Mouse (Mus musculus) CH12.LX (cell line): ENCODE measurements around the gene Dnal1. TPM values are rescaled to one million over a fixed set of nuclear protein-coding genes. Genes with fewer than 3 reads are reported as not detected.

Experiments
- DNase-seq: peaks from one replicate; pipeline ENCODE4 v3.0.0-alpha.2; 2013; ENCODE audit errors: extremely low read depth
- H3K27ac ChIP-seq: 2 replicates; pipeline ENCODE4 v1.5.1; 2012; ENCODE audit warnings: low read depth, mild to moderate bottlenecking, control low read depth, moderate library complexity; ENCODE audit not compliant: insufficient read depth
- H3K27me3 ChIP-seq: replicated peaks from 2 replicates; pipeline ENCODE3; 2012; ENCODE audit warnings: inconsistent platforms
- H3K36me3 ChIP-seq, 2 experiments: replicated peaks in 1 of 2; 2 replicates each; pipeline versions ENCODE3 to v1.6.1; 2012; ENCODE audit warnings: inconsistent platforms in 1 of 2, low read length in 1 of 2, mild to moderate bottlenecking in 1 of 2, mixed read lengths in 1 of 2, moderate library complexity in 1 of 2; ENCODE audit not compliant: control insufficient read depth in 1 of 2, insufficient read depth in 1 of 2
- H3K4me1 ChIP-seq, 2 experiments: 2 replicates each; pipeline ENCODE4 v1.6.1; 2012; ENCODE audit warnings: inconsistent platforms in 1 of 2, moderate library complexity in 1 of 2; ENCODE audit not compliant: insufficient read depth in 2 of 2, control insufficient read depth in 1 of 2
- H3K4me2 ChIP-seq: 2 replicates; pipeline ENCODE4 v1.6.1; 2012; ENCODE audit warnings: low read depth, mild to moderate bottlenecking, control low read depth; ENCODE audit not compliant: poor library complexity, insufficient read depth, severe bottlenecking
- H3K4me3 ChIP-seq, 3 experiments: fragments of 150-350 bp in 1 of 3; sonication (generic) in 1 of 3; replicated peaks in 1 of 3; 2 replicates each; pipeline versions ENCODE3 to v1.5.1; 2011 to 2012; ENCODE audit warnings: low read depth in 2 of 3, low read length in 2 of 3, mild to moderate bottlenecking in 2 of 3, moderate library complexity in 2 of 3, control low read depth in 1 of 3, improper control_type of control experiment in 1 of 3, inconsistent platforms in 1 of 3, mixed read lengths in 1 of 3; ENCODE audit not compliant: poor library complexity in 1 of 3
- H3K79me2 ChIP-seq: replicated peaks from 2 replicates; pipeline ENCODE4 v1.6.1; 2012; ENCODE audit warnings: mild to moderate bottlenecking, moderate library complexity; ENCODE audit not compliant: control insufficient read depth, poor library complexity, insufficient read depth, severe bottlenecking; ENCODE audit errors: extremely low read depth
- H3K9ac ChIP-seq: 2 replicates; pipeline ENCODE4 v1.6.1; 2012; ENCODE audit warnings: low read depth, mild to moderate bottlenecking, control low read depth, moderate library complexity; ENCODE audit not compliant: insufficient read depth
- H3K9me3 ChIP-seq: replicated peaks from 2 replicates; pipeline ENCODE3; 2012; ENCODE audit warnings: low read length, inconsistent platforms, mixed read lengths
- CHD1 ChIP-seq: IDR thresholded peaks from 2 replicates; pipeline ENCODE4 v1.6.1; 2012; ENCODE audit warnings: low read depth, low read length, improper control_type of control experiment, inconsistent platforms
- CTCF ChIP-seq, 2 experiments: IDR thresholded peaks in 1 of 2; conservative IDR thresholded peaks in 1 of 2; 2 replicates each; pipeline ENCODE4 v1.5.1; 2011 to 2012; ENCODE audit warnings: low read depth in 2 of 2, low read length in 2 of 2, improper control_type of control experiment in 1 of 2, inconsistent platforms in 1 of 2, mild to moderate bottlenecking in 1 of 2, moderate library complexity in 1 of 2
- E2F4 ChIP-seq: IDR thresholded peaks from 2 replicates; pipeline ENCODE4 v1.6.1; 2011; ENCODE audit warnings: low read depth, low read length, improper control_type of control experiment; ENCODE audit not compliant: insufficient replicate concordance
- EP300 ChIP-seq: IDR thresholded peaks from 2 replicates; pipeline ENCODE4 v1.6.1; 2011; ENCODE audit warnings: low read length, improper control_type of control experiment
- GABPA ChIP-seq: IDR thresholded peaks from 2 replicates; pipeline ENCODE4 v1.6.1; 2012; ENCODE audit warnings: low read depth, low read length, improper control_type of control experiment, inconsistent platforms; ENCODE audit not compliant: insufficient replicate concordance
- JUND ChIP-seq: conservative IDR thresholded peaks from 2 replicates; pipeline ENCODE4 v1.6.1; 2011; ENCODE audit warnings: low read depth, low read length, improper control_type of control experiment
- KAT2A ChIP-seq: IDR thresholded peaks from 2 replicates; pipeline ENCODE4 v1.6.1; 2012; ENCODE audit warnings: low read length, improper control_type of control experiment, inconsistent platforms; ENCODE audit not compliant: insufficient replicate concordance
- MAFK ChIP-seq: IDR thresholded peaks from 2 replicates; pipeline ENCODE4 v1.6.1; 2011; ENCODE audit warnings: low read length, improper control_type of control experiment; ENCODE audit not compliant: insufficient replicate concordance
- MYC ChIP-seq: IDR thresholded peaks from 2 replicates; pipeline ENCODE4 v1.6.1; 2011; ENCODE audit warnings: low read depth, mild to moderate bottlenecking, improper control_type of control experiment, low read length
- NELFE ChIP-seq: IDR thresholded peaks from 2 replicates; pipeline ENCODE4 v1.6.1; 2011; ENCODE audit warnings: low read depth, low read length, improper control_type of control experiment
- PAX5 ChIP-seq: IDR thresholded peaks from 2 replicates; pipeline ENCODE4 v1.6.1; 2012; ENCODE audit warnings: low read length, inconsistent platforms, mixed read lengths
- SIN3A ChIP-seq: IDR thresholded peaks from 2 replicates; pipeline ENCODE4 v1.6.1; 2012; ENCODE audit warnings: low read length, improper control_type of control experiment, inconsistent platforms
- SMC3 ChIP-seq: IDR thresholded peaks from 2 replicates; pipeline ENCODE4 v1.6.1; 2011; ENCODE audit warnings: low read depth, low read length, improper control_type of control experiment
- TCF12 ChIP-seq: IDR thresholded peaks from 2 replicates; pipeline ENCODE4 v1.6.1; 2014; ENCODE audit warnings: low read depth, mild to moderate bottlenecking, inconsistent platforms, low read length, improper control_type of control experiment
- USF1 ChIP-seq: IDR thresholded peaks from 2 replicates; pipeline ENCODE4 v1.6.1; 2014; ENCODE audit warnings: low read depth, mild to moderate bottlenecking, inconsistent platforms, low read length, improper control_type of control experiment
- ZC3H11A ChIP-seq: IDR thresholded peaks from 2 replicates; pipeline ENCODE4 v1.6.1; 2012; ENCODE audit warnings: low read depth, mild to moderate bottlenecking, inconsistent platforms, low read length, improper control_type of control experiment
- ZMIZ1 ChIP-seq: IDR thresholded peaks from 2 replicates; pipeline ENCODE4 v1.6.1; 2012; ENCODE audit warnings: low read depth, mild to moderate bottlenecking, inconsistent platforms, low read length, improper control_type of control experiment
- ZNF384 ChIP-seq: IDR thresholded peaks from 2 replicates; pipeline ENCODE4 v1.6.1; 2012; ENCODE audit warnings: low read depth, low read length, improper control_type of control experiment, inconsistent platforms
- dilution Hi-C: fragments of 300-500 bp; cut with MboI; formaldehyde crosslinking; loops from 2 replicates; pipeline ENCODE4 v1.14.3; 2020; ENCODE audit warnings: low sequenced_read_pairs; ENCODE audit not compliant: extremely low pct_unique_long_range_greater_than_20kb, extremely low pct_ligation_motif_present
- in situ Hi-C: fragments of 300-500 bp; cut with MboI; formaldehyde crosslinking; loops from 3 replicates; pipeline ENCODE4 v1.14.3; 2019; ENCODE audit warnings: low sequenced_read_pairs, low pct_ligation_motif_present, low pct_unique_long_range_greater_than_20kb, mixed read lengths
- polyA plus RNA-seq: library from polyadenylated mRNA; unstranded; fragments of >175 nt; gene quantifications from 2 replicates; pipeline ENCODE4 v1.2.1, GENCODE M21; 2012; ENCODE audit warnings: low read depth; ENCODE audit not compliant: insufficient read length
- total RNA-seq, 2 experiments: library from RNA; depleted of rRNA; stranded (reverse); fragments of 300-350 nt in 1 of 2; fragments of >200 nt in 1 of 2; gene quantifications; 2 replicates each; pipeline ENCODE4 v1.2.3; 2012 to 2014

Dnal1 gene
- total and polyA plus RNA-seq, 3 experiments: 1.6 to 2.1 (median 1.7) TPM

DNA sequence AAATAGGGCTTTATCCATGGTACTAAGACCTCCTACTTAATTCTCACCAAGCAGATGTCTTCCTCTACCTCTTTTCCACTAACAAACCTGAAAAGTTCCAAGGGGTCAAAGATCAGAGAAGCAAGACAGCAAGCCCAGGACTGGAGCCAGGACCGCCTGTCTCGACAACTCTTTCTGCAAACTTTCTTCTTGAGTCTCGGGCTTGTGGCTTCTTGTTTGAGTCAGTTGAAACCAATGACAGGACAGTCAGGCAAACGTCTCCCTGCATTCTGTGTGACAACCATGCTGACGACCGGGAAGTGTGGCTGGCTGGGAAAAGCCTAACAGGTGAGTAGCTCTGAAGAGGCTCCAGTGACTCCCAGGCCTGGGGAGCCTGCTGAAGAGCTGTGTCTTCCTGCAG lies 71.4 kb downstream of the Dnal1 start:
- H3K4me1 ChIP-seq: peaks cover 28 to 78% of the 10 kb centered on the region in 2 experiments
- no peak for DNase-seq
- TF ChIP-seq ZNF384: no peak
- TF ChIP-seq MAFK: no peak
- no peak for TF ChIP-seq SMC3
- no peak for TF ChIP-seq NELFE
- no peak for TF ChIP-seq KAT2A
- no peak overlapping the region for H3K27ac ChIP-seq
- H3K36me3 ChIP-seq: peaks cover 9 to 73% of the 10 kb centered on the region in 2 experiments
- H3K27me3 ChIP-seq: no peaks in the 10 kb centered on the region
- no peak overlapping the region for H3K4me3 ChIP-seq
- dilution Hi-C loops: no loop called here
- peaks cover 32% of the 10 kb centered on the region for H3K79me2 ChIP-seq
- in situ Hi-C loops: no loop called here
- H3K4me2 ChIP-seq: no peak overlapping the region
- H3K9me3 ChIP-seq: peaks cover 20% of the 10 kb centered on the region
- H3K9ac ChIP-seq: no peak overlapping the region

DNA sequence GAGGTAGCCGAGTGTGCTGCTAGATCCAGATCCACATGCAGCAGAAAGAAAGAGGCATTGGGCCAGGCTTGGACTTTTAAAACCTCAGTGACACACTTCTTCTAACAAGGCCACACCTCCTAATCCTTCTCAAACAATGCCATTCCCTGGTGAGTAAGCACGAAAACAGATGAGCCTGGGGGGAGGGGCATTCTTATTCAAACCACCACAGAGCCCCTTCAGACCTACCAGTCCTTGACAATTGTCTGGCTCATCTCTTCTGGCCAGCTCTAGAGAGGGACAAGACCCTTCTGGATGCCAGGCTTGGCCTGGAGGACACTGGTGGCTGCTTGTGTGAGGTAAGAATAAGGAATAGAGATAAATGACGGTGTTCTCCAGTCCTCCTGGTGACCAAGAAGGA lies 72.4 kb downstream of the Dnal1 start:
- Histone ChIP-seq H3K9ac (no peak overlapping the region), H3K9me3 (peaks cover 20% of the 10 kb centered on the region), H3K4me1 (peaks cover 29 to 78% of the 10 kb centered on the region in 2 experiments), H3K79me2 (peaks cover 35% of the 10 kb centered on the region), H3K27ac (no peak overlapping the region), H3K4me3 (no peak overlapping the region), H3K4me2 (no peak overlapping the region), H3K36me3 (peaks cover 9 to 69% of the 10 kb centered on the region in 2 experiments), H3K27me3 (no peaks in the 10 kb centered on the region)
- DNase-seq: no peak
- TF ChIP-seq CTCF (conservative IDR thresholded peaks at IDR 0.05 in 1 of 2, IDR thresholded peaks at IDR 0.05 in 1 of 2; ENCODE audit: low read depth in 2 of 2, low read length in 2 of 2): no peak
- no peak for TF ChIP-seq SMC3
- no peak for TF ChIP-seq CHD1
- no peak for TF ChIP-seq MYC
- no peak for TF ChIP-seq ZC3H11A
- no peak for TF ChIP-seq JUND
- no peak for TF ChIP-seq TCF12
- TF ChIP-seq SIN3A: no peak
- no peak for TF ChIP-seq KAT2A
- TF ChIP-seq EP300: no peak
- no peak for TF ChIP-seq GABPA
- TF ChIP-seq NELFE: no peak
- no peak for TF ChIP-seq USF1
- TF ChIP-seq ZMIZ1: no peak
- no peak for TF ChIP-seq PAX5
- no peak for TF ChIP-seq E2F4
- in situ Hi-C loops (no loop called here), dilution Hi-C loops (no loop called here)
